Mouse (Mus musculus): ENCODE measurements at regions not wholly inside any gene's neighbourhood (a gene's known extent, or its start where the extent isn't known, plus 50 kb on each side); places are given as distances from the start of the nearest gene placed in this dataset.

DNA sequence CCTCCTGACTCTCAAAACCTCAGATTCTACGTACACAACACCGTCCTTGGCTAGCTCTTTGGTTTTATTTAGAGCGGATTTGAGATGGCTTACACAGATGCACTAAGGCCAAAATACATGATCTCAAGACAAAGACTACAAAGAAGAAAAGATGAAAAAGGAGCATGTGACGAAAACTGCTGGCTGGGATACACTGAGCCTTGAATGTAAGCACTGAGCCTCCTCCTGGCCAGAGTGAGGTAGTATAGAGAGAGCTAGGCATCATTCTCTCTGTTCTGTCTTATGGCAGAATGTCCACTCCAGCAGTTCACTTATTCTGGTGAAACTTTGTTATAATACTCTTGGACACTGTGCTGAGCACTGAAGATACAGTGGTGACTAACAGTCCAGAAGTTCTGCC is 177.4 kb downstream of the Kcnrg start:
- no peak for TF ChIP-seq POLR2A (IDR thresholded peaks at IDR 0.05; ENCODE audit: low read depth, low read length)
- TF ChIP-seq BHLHE40 (IDR thresholded peaks at IDR 0.05; ENCODE audit: low read depth, low read length) = no peak
- no peak for TF ChIP-seq UBTF (IDR thresholded peaks at IDR 0.05; ENCODE audit: low read depth, low read length)
- TF ChIP-seq CTCF (conservative IDR thresholded peaks at IDR 0.05 in 1 of 2, IDR thresholded peaks at IDR 0.05 in 1 of 2; ENCODE audit: low read depth in 2 of 2, low read length in 2 of 2) = peak in 1 of 2 experiments; percentile 56; a peak in 2 of 4 replicates
- no peak for TF ChIP-seq MAX (IDR thresholded peaks at IDR 0.05; ENCODE audit: low read length)
- no peak for TF ChIP-seq POLR2AphosphoS2 (IDR thresholded peaks at IDR 0.05; ENCODE audit: low read depth, low read length)
- TF ChIP-seq CHD2 (IDR thresholded peaks at IDR 0.05; ENCODE audit: low read length) = no peak
- no peak for TF ChIP-seq NRF1 (IDR thresholded peaks at IDR 0.05; ENCODE audit: low read depth, low read length)
- TF ChIP-seq GABPA (IDR thresholded peaks at IDR 0.05; ENCODE audit: insufficient replicate concordance, low read depth, low read length) = no peak
- TF ChIP-seq TCF12 (IDR thresholded peaks at IDR 0.05; ENCODE audit: low read depth, low read length) = no peak
- no peak for TF ChIP-seq IRF4 (IDR thresholded peaks at IDR 0.05; ENCODE audit: low read depth, low read length)
- no peak for TF ChIP-seq MXI1 (IDR thresholded peaks at IDR 0.05; ENCODE audit: low read depth, low read length)
- no peak for TF ChIP-seq ELF1 (IDR thresholded peaks at IDR 0.05; ENCODE audit: low read depth, low read length)

All from CH12.LX (cell line).